Mouse (Mus musculus) embryo, embryonic 11.5 days (tissue): ENCODE results near the gene Peg12.
A peak's percentile ranks its signal among the peaks of the same experiment; 100 is the strongest.

ENCODE experiments used
- DNase-seq: peaks from one replicate; pipeline ENCODE4 v3.0.0-alpha.2; 2012; ENCODE audit warnings: low read depth, low spot score

Peg12 gene

DNA sequence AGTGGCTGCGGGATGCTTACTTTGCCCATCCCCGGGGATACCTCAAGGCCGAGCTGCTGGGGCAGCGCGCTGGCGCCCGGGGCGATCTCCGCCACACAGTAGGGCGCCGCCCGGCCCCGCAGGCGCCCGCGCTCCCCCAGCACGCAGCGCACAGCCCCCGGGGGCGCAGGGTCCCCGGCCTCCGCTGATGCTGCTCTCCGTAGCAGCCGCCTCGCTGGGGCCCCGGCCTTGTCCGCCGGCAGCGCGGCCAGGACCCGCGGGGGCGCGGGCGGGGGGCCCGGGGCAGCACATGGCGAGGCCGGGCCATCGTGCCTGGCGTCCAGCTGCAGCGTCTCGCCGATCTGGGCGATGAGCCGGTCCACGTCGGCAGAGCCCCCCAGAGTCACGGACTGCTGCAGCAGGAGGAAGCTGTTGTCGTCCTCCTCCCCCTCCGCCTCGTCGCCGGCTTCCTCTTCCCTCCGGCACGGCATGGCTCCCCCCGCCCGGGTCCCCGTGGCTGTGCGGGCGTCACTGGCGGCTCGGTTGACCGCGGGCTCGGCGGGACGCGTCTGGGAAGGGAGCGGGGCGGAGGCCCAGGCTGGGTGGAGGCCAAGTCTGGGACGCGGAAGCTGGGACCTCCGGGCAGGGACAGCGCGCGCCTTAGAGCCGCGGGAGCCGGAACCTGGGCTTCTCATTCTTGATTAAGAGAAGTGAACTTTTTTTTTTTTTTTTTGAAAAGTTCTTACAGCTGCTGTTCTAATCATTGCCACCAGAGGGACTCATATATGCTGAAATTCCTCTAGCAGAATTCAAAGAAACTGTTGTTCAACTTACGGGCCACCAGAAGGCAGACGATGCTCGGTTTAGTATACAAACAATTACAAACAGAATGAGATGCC lies at the start of gene Peg12:
Peg12 (minus strand) TSS at position 633 of the 878 bp plus-strand sequence.
- peak; percentile 40 for DNase-seq

DNA sequence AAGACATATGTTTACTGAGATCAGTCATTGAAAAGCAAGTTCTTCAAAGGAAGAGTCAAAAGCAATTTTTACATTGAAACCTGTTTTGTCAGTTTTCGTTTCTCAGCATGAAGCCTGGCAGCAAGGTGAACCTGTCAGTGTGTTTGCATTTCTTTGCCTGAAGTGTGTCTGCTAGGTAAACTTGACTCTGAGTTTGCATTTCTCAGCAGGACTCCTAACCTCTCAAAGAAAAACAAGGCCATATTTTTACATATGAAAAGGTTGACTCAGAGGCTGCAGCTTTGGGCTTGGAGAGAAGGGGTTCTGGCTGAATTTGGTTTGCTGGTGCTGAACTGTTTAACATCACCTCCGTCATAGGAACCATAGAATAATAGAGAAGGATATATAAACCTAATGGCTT lies 21.8 kb upstream of the Peg12 start:
- DNase-seq = no peak

DNA sequence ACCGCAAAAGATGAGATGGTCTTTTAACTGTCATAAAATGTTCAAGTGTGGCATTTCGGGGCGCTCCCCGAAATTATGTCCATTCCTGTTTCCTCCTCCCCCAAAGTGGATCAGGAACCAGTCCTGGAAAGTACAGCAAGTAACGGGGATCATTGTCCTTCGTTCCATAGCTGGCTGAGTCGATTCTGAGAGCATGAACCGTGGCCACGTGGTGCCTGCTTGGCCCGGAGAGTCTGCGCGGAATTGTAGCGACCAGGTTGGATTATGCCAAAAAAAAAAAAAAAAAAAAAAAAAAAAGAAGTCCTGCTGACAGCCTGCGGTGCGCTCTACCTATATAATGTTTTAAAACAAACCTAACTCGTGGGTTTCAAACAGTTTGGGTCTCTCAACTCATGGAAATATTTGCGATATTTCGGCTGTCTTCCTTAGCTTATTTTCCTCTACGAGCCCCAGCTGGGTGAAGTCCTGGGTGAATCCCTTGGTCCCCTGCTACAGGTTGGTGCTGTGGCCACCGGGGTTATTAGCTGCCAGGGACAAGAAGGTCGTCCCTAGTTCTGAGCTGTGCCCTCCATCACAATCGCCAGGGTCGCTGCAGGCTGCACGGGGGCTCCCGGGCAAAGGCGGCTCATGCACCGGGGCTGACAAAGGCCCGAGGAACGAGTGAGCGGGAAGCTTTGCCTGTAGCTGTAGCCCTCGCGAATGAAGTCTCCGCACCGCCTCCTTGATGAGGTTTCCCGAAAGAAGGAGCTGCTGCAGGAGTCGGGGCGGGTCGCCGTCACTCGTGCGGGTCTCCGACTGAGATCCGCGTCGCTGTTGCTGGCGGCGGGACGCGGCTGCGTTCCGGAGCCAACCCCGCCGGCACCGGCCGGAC lies 1.1 kb downstream of the Peg12 start:
- DNase-seq = peak; percentile 19

DNA sequence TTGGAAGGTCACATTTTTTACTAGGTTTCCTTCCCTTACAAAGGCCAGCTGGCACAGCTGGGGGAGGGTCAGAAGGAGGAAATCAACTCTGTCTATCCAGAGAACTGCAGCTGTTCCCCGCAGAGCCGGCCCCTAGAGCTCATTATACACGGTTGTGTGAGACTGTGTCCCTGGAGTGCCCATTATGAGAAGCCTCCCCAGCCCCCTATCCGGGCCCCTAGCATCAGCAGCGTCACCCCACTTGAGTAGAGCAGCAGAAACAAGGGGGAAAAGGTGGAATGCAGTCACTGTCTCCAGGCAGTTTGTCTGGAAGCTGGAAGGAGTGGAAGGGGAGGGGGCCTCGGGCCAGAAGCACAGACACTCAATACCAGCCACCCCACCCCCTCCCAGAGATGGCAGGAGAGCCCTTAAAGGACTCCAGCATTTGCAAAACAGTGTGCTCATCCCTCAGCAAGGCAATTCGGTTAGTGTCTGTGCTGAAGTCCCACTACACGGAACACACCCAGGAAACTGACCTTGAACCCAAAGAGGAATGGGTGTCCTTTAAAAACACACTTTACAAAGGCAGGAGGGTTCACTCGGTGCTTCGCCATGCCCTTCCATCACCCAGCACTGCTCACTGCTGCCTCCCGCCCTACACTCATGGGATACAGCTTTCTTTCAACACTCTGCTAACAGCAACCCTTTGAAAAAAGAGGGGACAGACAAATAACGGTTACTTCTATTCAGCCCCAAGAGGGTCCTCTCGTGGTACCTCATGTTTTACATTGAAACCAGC lies 1.9 kb downstream of the Peg12 start:
- peak; percentile 35 for DNase-seq

DNA sequence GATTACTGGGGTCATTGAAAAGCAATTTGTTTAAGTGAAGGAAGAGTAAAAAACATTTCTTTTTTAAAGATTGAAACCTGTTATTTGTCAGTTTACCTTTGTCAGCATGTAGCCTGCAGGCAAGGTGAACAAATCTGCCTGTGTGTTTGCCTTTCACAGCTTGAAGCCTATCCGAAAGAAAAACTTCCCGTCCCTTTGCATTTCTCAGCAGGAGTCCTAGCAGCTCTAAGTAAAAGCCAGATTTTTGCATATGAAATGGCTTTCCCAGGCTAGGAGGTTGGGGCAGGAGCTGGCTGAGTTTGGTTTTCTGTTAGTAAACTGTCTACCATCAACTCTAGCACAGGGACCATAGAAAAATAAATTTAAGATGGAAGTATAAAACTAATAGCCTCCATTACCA lies 12.0 kb downstream of the Peg12 start:
- no peak for DNase-seq

DNA sequence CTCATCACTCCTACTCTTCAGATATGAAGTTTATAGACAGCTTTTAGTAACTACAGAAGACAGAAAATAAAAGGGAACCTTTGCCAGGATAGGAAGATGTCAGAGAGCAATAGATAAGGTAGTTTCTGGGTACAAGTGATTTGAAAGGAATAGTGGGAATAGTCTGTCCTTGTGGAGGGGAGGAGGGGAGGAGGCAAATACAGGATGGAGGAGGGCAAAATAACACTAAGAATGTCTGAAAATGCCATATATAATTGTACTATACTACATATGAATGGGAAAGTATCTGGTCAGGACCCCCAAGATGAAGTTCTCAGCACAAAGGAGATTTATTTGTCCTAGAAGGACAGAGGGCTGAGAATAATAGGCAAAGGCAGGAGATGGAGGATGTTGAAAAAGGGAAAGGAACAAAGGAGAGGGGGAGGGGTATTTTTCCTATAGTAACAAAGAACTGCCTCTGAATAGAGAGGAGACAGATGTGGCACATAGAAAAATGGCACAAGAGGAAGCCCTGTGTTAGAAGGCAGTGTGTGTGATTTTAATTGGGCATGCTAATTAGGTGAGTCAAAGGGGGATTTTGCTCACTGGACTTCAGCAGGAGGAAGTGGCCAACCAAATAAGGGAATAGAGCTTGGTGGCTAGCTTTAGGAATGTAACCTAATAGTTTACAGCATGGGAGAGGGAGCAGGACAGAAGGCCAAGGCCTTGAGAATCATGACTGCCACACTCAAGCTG lies 18.7 kb downstream of the Peg12 start:
- DNase-seq = no peak

DNA sequence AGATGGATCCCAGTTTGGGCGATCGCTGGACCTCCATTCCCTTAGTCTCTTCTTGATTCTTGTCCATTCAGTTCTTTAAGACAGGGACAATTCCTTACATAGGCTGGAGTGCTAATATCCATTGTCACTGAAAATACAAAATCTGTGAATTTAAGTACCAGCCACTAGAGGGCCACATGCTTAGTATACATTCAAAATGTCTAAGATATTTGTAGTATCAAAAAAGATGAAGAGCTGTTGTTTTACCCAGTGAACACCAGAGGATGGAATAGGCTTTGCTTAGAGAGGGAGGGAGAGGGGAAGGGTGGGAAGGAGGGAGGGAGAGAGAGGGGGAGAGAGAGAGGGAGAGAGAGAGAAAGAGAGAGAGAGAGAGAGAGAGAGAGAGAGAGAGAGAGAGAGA lies 27.9 kb downstream of the Peg12 start:
- no peak for DNase-seq

DNA sequence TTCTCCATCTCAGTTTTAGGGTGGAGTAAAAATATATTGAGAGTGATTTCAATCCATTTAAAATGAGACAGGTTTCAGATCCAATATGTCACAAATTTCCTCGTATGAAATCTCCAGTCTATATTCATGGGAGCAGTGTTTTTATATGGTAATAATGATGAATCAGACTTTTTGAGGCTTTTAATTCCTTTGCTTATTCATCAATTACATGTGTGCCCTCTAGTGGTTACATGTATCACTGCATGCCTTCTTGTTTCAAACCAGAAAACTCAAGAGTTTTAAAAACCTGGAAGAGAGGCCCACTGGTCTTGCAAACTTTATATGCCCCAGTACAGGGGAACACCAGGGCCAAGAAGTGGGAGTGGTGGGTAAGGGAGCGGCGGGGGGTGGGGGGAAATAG lies 31.1 kb downstream of the Peg12 start:
- no peak for DNase-seq

DNA sequence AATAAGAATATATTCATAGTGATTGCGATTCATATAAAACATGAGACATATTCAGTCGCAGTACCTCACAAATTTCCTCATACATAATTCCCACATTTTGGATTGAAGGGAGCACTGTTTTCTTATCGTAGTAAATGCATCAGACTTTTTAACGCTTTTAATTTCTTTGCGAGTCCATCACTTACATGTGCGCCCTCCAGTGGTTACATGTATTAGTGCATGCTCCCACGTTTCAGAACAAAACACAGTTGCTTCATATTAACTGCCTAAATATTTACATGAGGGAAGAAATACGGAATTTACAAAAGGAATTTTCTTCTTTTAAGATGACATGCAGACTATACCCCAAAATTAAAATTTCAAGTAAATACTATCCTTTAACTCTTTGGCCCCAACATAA lies 36.0 kb downstream of the Peg12 start:
- DNase-seq = no peak

DNA sequence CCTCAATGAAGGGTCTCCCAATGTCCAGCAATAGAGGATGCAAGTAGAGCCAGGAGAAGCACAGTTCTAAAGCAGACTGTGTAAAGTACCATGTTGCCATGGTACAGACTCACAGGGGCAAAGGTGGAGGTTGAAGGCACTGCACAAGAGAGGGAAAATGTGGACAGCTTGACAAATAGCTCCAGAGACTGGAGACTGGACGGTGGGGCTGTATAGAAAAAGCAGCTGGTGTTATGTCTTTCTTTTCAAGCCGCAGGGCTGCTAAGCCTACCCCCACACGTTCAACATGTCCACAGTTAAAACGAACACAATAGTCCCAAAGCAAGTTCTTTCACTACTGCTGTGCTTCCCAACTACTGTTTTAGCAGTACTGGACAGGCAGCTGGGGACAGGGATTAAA lies 41.1 kb downstream of the Peg12 start:
- DNase-seq = no peak

DNA sequence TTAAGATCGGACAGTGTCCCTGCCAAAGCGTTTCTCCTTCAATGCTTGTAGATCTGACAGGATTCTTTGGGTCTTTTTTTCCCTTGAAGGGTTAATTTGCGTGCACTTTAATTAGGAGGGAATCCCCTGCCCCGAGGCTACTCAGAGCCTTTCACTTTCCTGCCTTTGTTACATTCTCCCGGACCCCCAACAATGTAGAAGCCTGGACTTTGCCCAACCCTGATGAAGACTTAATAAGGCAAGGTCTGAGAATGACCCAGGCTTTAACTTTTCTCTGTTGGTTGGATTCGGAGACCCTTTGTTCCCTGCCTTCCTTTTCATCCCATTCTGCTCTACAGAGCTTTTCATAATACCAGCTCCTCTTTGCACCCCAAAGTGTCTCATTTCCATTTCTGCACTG lies 43.7 kb downstream of the Peg12 start:
- no peak for DNase-seq

DNA sequence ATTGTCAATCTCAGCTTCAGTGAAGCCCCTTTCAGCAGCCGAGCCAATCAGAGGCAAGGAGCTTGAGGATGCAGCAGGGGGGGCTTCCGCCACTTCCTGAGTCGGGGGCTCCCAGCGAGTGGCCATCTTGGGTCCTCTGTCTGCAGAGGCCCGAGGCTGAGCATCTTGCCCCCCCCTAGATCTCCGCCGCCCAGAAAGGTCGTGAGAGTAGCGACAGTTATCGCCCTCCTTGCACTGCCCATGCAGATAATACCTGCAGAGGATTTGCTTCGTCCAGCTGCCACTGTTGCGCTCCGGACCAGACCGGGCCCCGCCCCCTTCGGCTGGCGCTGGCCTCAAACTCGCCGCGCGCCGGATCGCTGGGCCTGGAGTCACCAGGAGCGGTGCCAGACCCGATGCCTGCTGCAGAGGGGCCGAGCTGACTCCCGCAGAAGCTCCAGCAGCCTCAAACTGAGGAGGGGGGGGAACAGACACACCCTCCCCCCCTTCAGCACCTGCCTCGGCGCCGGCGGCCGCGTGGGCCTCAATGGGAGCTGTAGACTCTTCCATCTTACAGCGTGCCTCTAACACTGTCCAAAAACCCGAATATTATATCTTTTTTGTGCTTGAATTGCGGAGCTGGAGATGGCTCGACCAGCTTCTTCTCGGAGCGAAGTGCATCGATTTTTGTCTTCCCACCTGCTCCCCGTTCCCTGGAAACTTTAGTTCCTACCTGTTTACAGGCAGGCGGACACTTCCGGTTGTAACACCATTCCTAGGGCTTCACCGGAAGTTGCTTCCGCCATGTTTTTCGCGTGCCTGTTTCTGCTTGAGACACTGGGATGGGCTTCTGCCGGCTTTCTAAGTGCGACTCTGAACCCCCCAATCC lies 44.6 kb downstream of the Peg12 start, which contains the start of gene Mkrn3:
Mkrn3 (minus strand) TSS at position 647 of the 868 bp plus-strand sequence.
- DNase-seq = peak; percentile 74

DNA sequence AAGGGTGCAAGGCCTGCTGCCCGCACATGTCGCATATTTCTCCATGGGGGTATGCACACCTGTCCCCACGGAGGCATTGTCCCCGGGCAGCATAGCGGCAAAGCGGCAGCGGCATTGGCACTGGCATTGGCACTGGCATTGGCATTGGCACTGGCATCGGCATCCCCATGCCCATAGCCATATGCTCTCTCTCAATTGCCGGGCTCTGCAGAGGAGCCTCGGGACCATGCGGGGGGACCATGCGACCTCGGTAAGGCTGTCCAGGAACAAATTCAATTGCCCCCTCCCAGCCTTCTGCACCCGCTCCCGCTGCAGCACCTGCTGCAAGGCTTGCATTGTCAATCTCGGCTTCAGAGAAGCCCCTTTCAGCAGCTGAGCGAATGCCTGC lies 45.2 kb downstream of the Peg12 start:
- DNase-seq = no peak

DNA sequence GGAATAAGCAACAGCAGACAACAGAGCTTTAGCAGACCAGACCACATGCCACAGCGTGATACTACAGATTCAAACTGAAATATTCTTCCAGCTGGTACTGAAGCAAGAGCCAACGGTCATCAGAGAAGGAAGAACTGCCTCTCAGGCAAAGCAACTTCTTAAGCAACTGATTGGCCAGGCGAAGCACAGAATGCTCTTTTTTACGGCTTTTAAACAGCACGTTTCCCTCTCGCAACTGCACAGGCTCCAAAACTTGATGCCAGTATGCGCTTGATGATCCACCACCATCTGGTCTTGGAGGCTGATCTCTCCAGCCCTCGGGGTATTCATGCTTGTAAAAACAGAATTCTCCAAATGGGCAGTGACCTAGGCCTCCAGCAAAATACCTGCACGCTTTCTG lies 46.0 kb downstream of the Peg12 start:
- no peak for DNase-seq

DNA sequence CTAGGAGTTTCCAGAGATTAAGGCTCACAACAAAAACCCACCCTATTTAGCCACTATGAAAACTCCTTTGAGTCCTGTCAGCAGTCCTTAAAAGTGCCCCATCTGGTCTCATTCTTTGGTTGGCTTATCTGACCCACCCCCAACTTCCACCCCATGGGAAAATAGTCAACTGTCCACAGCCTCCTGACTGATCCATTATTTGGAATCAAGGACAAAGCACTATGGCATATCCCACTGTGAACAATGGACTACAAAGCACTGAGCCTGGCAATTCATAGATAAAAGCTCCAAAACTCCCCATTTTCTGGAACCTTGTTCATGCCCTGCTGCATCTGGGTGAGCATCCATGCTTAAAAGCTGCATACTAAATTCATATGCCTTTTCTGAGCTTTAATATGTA lies 48.1 kb downstream of the Peg12 start:
- no peak for DNase-seq

DNA sequence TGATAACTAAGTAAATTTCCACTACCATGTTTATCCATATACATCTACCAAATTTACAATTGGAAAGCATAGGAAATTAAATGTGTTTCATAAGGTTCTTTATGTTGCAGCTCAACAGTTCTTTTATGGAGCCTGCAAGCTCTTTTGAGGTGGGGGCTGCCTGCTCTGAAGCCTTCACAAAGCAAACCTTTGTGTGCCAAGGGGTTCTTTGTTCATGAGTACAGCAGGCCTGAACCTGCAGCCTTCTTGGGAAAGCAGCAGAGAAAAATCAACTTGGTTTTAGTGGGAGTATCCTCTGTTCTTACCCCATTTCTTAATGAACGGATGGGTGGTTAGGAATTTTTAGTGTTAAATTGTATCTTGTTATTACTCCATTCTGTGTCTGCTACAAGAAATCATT lies 49.1 kb downstream of the Peg12 start:
- no peak for DNase-seq
